Mouse (Mus musculus): ENCODE measurements at regions not wholly inside any gene's neighbourhood (a gene's known extent, or its start where the extent isn't known, plus 50 kb on each side); places are given as distances from the start of the nearest gene placed in this dataset.

GRCm38 (mm10) chr1:31337087-31337486 is 114.4 kb downstream of the Pih1d3 start:
- DNase-seq = peak; percentile 15

GRCm38 (mm10) chr1:31363971-31364370 is 141.3 kb downstream of the Pih1d3 start:
- DNase-seq = no peak

GRCm38 (mm10) chr1:31377324-31377723 is 154.7 kb downstream of the Pih1d3 start:
- no peak for DNase-seq

- DNase-seq = peak; percentile 3
Observed at GRCm38 (mm10) chr1:31379032-31379431, 156.4 kb downstream of the Pih1d3 start.

- no peak for DNase-seq
Observed at GRCm38 (mm10) chr1:31380312-31380711, 157.7 kb downstream of the Pih1d3 start.

- no peak for DNase-seq
Observed at GRCm38 (mm10) chr1:31382192-31382591, 159.6 kb downstream of the Pih1d3 start.
